Mouse (Mus musculus): ENCODE results near the gene Xrcc6.

Gene Xrcc6

GRCm38 (mm10) chr15:82081161-82081560, 93.5 kb downstream of the Xrcc6 start:
- peak; percentile 72 for DNase-seq (ENCODE audit: low read depth, low spot score)

- DNase-seq (ENCODE audit: low read depth, low spot score), result peak; percentile 79
Measured at GRCm38 (mm10) chr15:82085606-82086005, 98.0 kb downstream of the Xrcc6 start.

- peak; percentile 63 for DNase-seq (ENCODE audit: low read depth, low spot score)
Measured at GRCm38 (mm10) chr15:82086131-82086530, 98.5 kb downstream of the Xrcc6 start.

GRCm38 (mm10) chr15:82087266-82087665, 99.6 kb downstream of the Xrcc6 start:
- DNase-seq (ENCODE audit: low read depth, low spot score), result peak; percentile 29

Measured in telencephalon, adult 2 months (tissue).